Mouse (Mus musculus): ENCODE measurements around the gene Celf5.
A peak's percentile ranks its signal among the peaks of the same experiment; 100 is the strongest.

The Celf5 gene

GRCm38 (mm10) chr10:81472403-81473002 is 10.0 kb downstream of the Celf5 start:
- DNase-seq (ENCODE audit: low read depth, low spot score), result no peak

GRCm38 (mm10) chr10:81470454-81470853 is 12.1 kb downstream of the Celf5 start:
- DNase-seq (ENCODE audit: low read depth, low spot score), result no peak

GRCm38 (mm10) chr10:81469253-81469652 is 13.3 kb downstream of the Celf5 start:
- DNase-seq (ENCODE audit: low read depth, low spot score), result no peak

GRCm38 (mm10) chr10:81467670-81468235 is 14.8 kb downstream of the Celf5 start:
- DNase-seq (ENCODE audit: low read depth, low spot score), result no peak

GRCm38 (mm10) chr10:81466881-81467280 is 15.6 kb downstream of the Celf5 start:
- DNase-seq (ENCODE audit: low read depth, low spot score), result no peak

GRCm38 (mm10) chr10:81466066-81466465 is 16.4 kb downstream of the Celf5 start:
- DNase-seq (ENCODE audit: low read depth, low spot score), result no peak

GRCm38 (mm10) chr10:81465265-81465645 is 17.3 kb downstream of the Celf5 start:
- no peak for DNase-seq (ENCODE audit: low read depth, low spot score)

- DNase-seq (ENCODE audit: low read depth, low spot score), result peak; percentile 60
These were observed 17.9 kb downstream of the Celf5 start for GRCm38 (mm10) chr10:81464405-81465264.

GRCm38 (mm10) chr10:81463531-81463930 is 19.0 kb downstream of the Celf5 start:
- DNase-seq (ENCODE audit: low read depth, low spot score), result no peak

GRCm38 (mm10) chr10:81462917-81463316 is 19.6 kb downstream of the Celf5 start:
- DNase-seq (ENCODE audit: low read depth, low spot score), result no peak

- no peak for DNase-seq (ENCODE audit: low read depth, low spot score)
These were observed 20.1 kb downstream of the Celf5 start for GRCm38 (mm10) chr10:81462415-81462804.

GRCm38 (mm10) chr10:81461673-81462414 is 20.7 kb downstream of the Celf5 start:
- DNase-seq (ENCODE audit: low read depth, low spot score), result no peak

GRCm38 (mm10) chr10:81460951-81461350 is 21.6 kb downstream of the Celf5 start:
- DNase-seq (ENCODE audit: low read depth, low spot score), result no peak

- DNase-seq (ENCODE audit: low read depth, low spot score), result no peak
These were observed 22.0 kb downstream of the Celf5 start for GRCm38 (mm10) chr10:81460471-81460870.

GRCm38 (mm10) chr10:81459399-81459798 is 23.1 kb downstream of the Celf5 start:
- DNase-seq (ENCODE audit: low read depth, low spot score), result no peak

- no peak for DNase-seq (ENCODE audit: low read depth, low spot score)
These were observed 24.2 kb downstream of the Celf5 start for GRCm38 (mm10) chr10:81458267-81458666.

GRCm38 (mm10) chr10:81457624-81458023 is 24.9 kb downstream of the Celf5 start:
- no peak for DNase-seq (ENCODE audit: low read depth, low spot score)

- DNase-seq (ENCODE audit: low read depth, low spot score), result no peak
These were observed 25.4 kb downstream of the Celf5 start for GRCm38 (mm10) chr10:81456983-81457563.

- DNase-seq (ENCODE audit: low read depth, low spot score), result no peak
These were observed 27.2 kb downstream of the Celf5 start, which contains the start of gene Nfic for GRCm38 (mm10) chr10:81455181-81455895. Gene Nfic (minus strand): TSS chr10:81455635.

GRCm38 (mm10) chr10:81454106-81454505 is 28.4 kb downstream of the Celf5 start:
- no peak for DNase-seq (ENCODE audit: low read depth, low spot score)

- DNase-seq (ENCODE audit: low read depth, low spot score), result no peak
These were observed 29.6 kb downstream of the Celf5 start for GRCm38 (mm10) chr10:81452947-81453288.

All from mesoderm, embryonic 11.5 days (tissue).